Mouse (Mus musculus): ENCODE measurements around the gene Sipa1l2.
A peak's percentile ranks its signal among the peaks of the same experiment; 100 is the strongest.

The Sipa1l2 gene

GRCm38 (mm10) chr8:125584276-125584675 lies 14.7 kb upstream of the Sipa1l2 start:
- no peak for DNase-seq (ENCODE audit: low read depth in 2 of 2, low spot score in 2 of 2)

- no peak for DNase-seq (ENCODE audit: low read depth in 2 of 2, low spot score in 2 of 2)
These were observed 10.8 kb upstream of the Sipa1l2 start for GRCm38 (mm10) chr8:125580426-125580825.

GRCm38 (mm10) chr8:125576127-125576526 lies 6.5 kb upstream of the Sipa1l2 start:
- DNase-seq (ENCODE audit: low read depth in 2 of 2, low spot score in 2 of 2) = no peak

GRCm38 (mm10) chr8:125574280-125574679 lies 4.7 kb upstream of the Sipa1l2 start:
- DNase-seq (ENCODE audit: low read depth in 2 of 2, low spot score in 2 of 2) = peak; percentile 27 to 41

- no peak for DNase-seq (ENCODE audit: low read depth in 2 of 2, low spot score in 2 of 2)
These were observed 2.6 kb upstream of the Sipa1l2 start for GRCm38 (mm10) chr8:125572246-125572645.

- peak; percentile 29 to 68 for DNase-seq (ENCODE audit: low read depth in 2 of 2, low spot score in 2 of 2)
These were observed 1.3 kb upstream of the Sipa1l2 start for GRCm38 (mm10) chr8:125570835-125571465.

GRCm38 (mm10) chr8:125570389-125570788 lies 781 bp upstream of the Sipa1l2 start:
- no peak for DNase-seq (ENCODE audit: low read depth in 2 of 2, low spot score in 2 of 2)

- peak; percentile 18 to 32 for DNase-seq (ENCODE audit: low read depth in 2 of 2, low spot score in 2 of 2)
These were observed 616 bp downstream of the Sipa1l2 start for GRCm38 (mm10) chr8:125568851-125569532.

GRCm38 (mm10) chr8:125568421-125568850 lies 1.2 kb downstream of the Sipa1l2 start:
- peak in 1 of 2 experiments; percentile 19 for DNase-seq (ENCODE audit: low read depth in 2 of 2, low spot score in 2 of 2)

GRCm38 (mm10) chr8:125567569-125567968 lies 2.0 kb downstream of the Sipa1l2 start:
- DNase-seq (ENCODE audit: low read depth in 2 of 2, low spot score in 2 of 2) = peak; percentile 22 to 48

- DNase-seq (ENCODE audit: low read depth in 2 of 2, low spot score in 2 of 2) = no peak
These were observed 6.7 kb downstream of the Sipa1l2 start for GRCm38 (mm10) chr8:125562878-125563277.

- peak; percentile 24 to 46 for DNase-seq (ENCODE audit: low read depth in 2 of 2, low spot score in 2 of 2)
These were observed 8.7 kb downstream of the Sipa1l2 start for GRCm38 (mm10) chr8:125560825-125561490.

GRCm38 (mm10) chr8:125559066-125559653 lies 10.4 kb downstream of the Sipa1l2 start:
- DNase-seq (ENCODE audit: low read depth in 2 of 2, low spot score in 2 of 2) = no peak

- DNase-seq (ENCODE audit: low read depth in 2 of 2, low spot score in 2 of 2) = peak; percentile 75 to 86
These were observed 11.2 kb downstream of the Sipa1l2 start for GRCm38 (mm10) chr8:125558109-125559065.

- no peak for DNase-seq (ENCODE audit: low read depth in 2 of 2, low spot score in 2 of 2)
These were observed 12.1 kb downstream of the Sipa1l2 start for GRCm38 (mm10) chr8:125557391-125558108.

- DNase-seq (ENCODE audit: low read depth in 2 of 2, low spot score in 2 of 2) = no peak
These were observed 12.9 kb downstream of the Sipa1l2 start for GRCm38 (mm10) chr8:125556706-125557105.

GRCm38 (mm10) chr8:125550567-125550966 lies 19.0 kb downstream of the Sipa1l2 start:
- no peak for DNase-seq (ENCODE audit: low read depth in 2 of 2, low spot score in 2 of 2)

GRCm38 (mm10) chr8:125547296-125547695 lies 22.3 kb downstream of the Sipa1l2 start:
- no peak for DNase-seq (ENCODE audit: low read depth in 2 of 2, low spot score in 2 of 2)

- no peak for DNase-seq (ENCODE audit: low read depth in 2 of 2, low spot score in 2 of 2)
These were observed 23.7 kb downstream of the Sipa1l2 start for GRCm38 (mm10) chr8:125545866-125546265.

Measured in CD8-positive naive resting alpha-beta T cell, adult 2 months (primary cell).